Comparison of ENCODE assay signal across 8 mouse cellular contexts in genomic region chr12:24963393-24964022, GRCm38 (mm10). TPM values are rescaled to one million over a fixed set of nuclear protein-coding genes. Genes with fewer than 3 reads are reported as not detected.
DNase-seq lines count a peak whose midpoint lies in the region; ATAC-seq and TF ChIP-seq lines count a peak whose summit lies in the region.

No protein-coding gene starts in this region.

- peaks cover 24% of the 10 kb centered on the region for H3K4me1 ChIP-seq in G1E (ENCODE audit: insufficient read depth, low read depth, low read length)
- H3K4me1 ChIP-seq in heart, embryonic 13.5 days, result peaks cover 27% of the 10 kb centered on the region
- peaks cover 10% of the 10 kb centered on the region; the same call in 1 of the 2 replicates for H3K4me1 ChIP-seq in forebrain, embryonic 13.5 days

- no peaks in the 10 kb centered on the region for H3K27me3 ChIP-seq in G1E (ENCODE audit: insufficient read depth, low read length)
- H3K27me3 ChIP-seq in heart, embryonic 13.5 days (replicated peaks), result no peaks in the 10 kb centered on the region
- H3K27me3 ChIP-seq in forebrain, embryonic 13.5 days, result no peaks in the 10 kb centered on the region

- intact Hi-C loops in left cerebral cortex, postnatal 10 days (cut with DNase I), result no loop called here

- 35% methylated on average over 13 of the region's 13 CpGs for WGBS in heart, embryonic 13.5 days
- 64% methylated on average over 13 of the region's 13 CpGs for WGBS in forebrain, embryonic 13.5 days

- DNase-seq in A20 (ENCODE audit: low read depth, low spot score), result peak; percentile 26
- peak; percentile 70 for DNase-seq in G1E (ENCODE audit: low spot score)
- DNase-seq in layer of hippocampus, postnatal 14 days (ENCODE audit: low spot score in 2 of 2), result peak; percentile 34 to 54
- no peak for DNase-seq in ovary, adult 18-20 months (ENCODE audit: low spot score)
- DNase-seq in adrenal gland, adult 8-10 months, result no peak
- DNase-seq in left cerebral cortex, postnatal 10 days (ENCODE audit: extremely low spot score in 1 of 2, low spot score in 2 of 2), result no peak

- peak overlapping the region; percentile 65 for H3K4me2 ChIP-seq in heart, embryonic 13.5 days
- H3K4me2 ChIP-seq in forebrain, embryonic 13.5 days, result no peak overlapping the region

- peak overlapping the region; percentile 72 for H3K9ac ChIP-seq in heart, embryonic 13.5 days
- no peak overlapping the region for H3K9ac ChIP-seq in forebrain, embryonic 13.5 days

- peak overlapping the region; percentile 71 for H3K27ac ChIP-seq in heart, embryonic 13.5 days (replicated peaks)
- H3K27ac ChIP-seq in forebrain, embryonic 13.5 days, result no peak overlapping the region

- H3K36me3 ChIP-seq in G1E (replicated peaks), result peaks cover 12% of the 10 kb centered on the region
- peaks cover 12% of the 10 kb centered on the region for H3K36me3 ChIP-seq in heart, embryonic 13.5 days
- peaks cover 19% of the 10 kb centered on the region for H3K36me3 ChIP-seq in forebrain, embryonic 13.5 days (ENCODE audit: poor library complexity, severe bottlenecking)

- H3K4me3 ChIP-seq in G1E (ENCODE audit: low read depth, low read length), result peak overlapping the region; percentile 57
- peak overlapping the region; percentile 36 for H3K4me3 ChIP-seq in heart, embryonic 13.5 days
- H3K4me3 ChIP-seq in forebrain, embryonic 13.5 days, result no peak overlapping the region

- no peak for TF ChIP-seq CTCF in G1E (IDR thresholded peaks at IDR 0.05; ENCODE audit: low read depth, low read length)

- ATAC-seq in G1E (ENCODE audit: extremely low read depth, insufficient number of reproducible peaks, low FRiP score, poor library complexity, severe bottlenecking), result peak; percentile 88
- no peak for ATAC-seq in heart, embryonic 13.5 days (ENCODE audit: extremely low read depth, insufficient number of reproducible peaks, low FRiP score, low TSS enrichment)
- ATAC-seq in forebrain, embryonic 13.5 days, result no peak

- no peaks in the 10 kb centered on the region for H3K9me3 ChIP-seq in G1E (replicated peaks)
- peaks cover 5% of the 10 kb centered on the region; the same call in 1 of the 2 replicates for H3K9me3 ChIP-seq in heart, embryonic 13.5 days
- H3K9me3 ChIP-seq in forebrain, embryonic 13.5 days (replicated peaks), result no peaks in the 10 kb centered on the region

RNA-seq across cellular contexts. Expression of gene Kidins220, which starts 11.2 kb away (rescaled TPM):
- 75.4 and 79.5 TPM in 2 replicates for total RNA-seq in G1E (2014; fragmentation: Nextera tagmentation)
- total RNA-seq in G1E (2017), result 69.4 and 88.5 TPM in 2 replicates
- polyA plus RNA-seq in G1E (2012), result 38.6 and 42.4 TPM in 2 replicates
- polyA plus RNA-seq in heart, embryonic 13.5 days (2015; fragmentation: Nextera tagmentation; extraction: Ambion mirVana), result 28.2 and 30.1 TPM in 2 replicates
- 100 to 1,000 TPM; 322 to 335 TPM for total RNA-seq in layer of hippocampus, postnatal 14 days (2021)
- 100 to 1,000 TPM; 105 to 132 (median 121) TPM for total RNA-seq in adrenal gland, adult 8-10 months (2022)
- total RNA-seq in left cerebral cortex, postnatal 10 days (2021), result 100 to 1,000 TPM; 323 to 328 TPM
- polyA plus RNA-seq in forebrain, embryonic 13.5 days (2015; fragmentation: Nextera tagmentation; extraction: Ambion mirVana), result 72.4 and 88.3 TPM in 2 replicates

Comparison
In these comparisons a context has a peak if more than half of its experiments do, and no peak if none do; other contexts are left out.
1. DNase-seq: peak in A20 (single experiment), G1E (single experiment) and layer of hippocampus, postnatal 14 days (2 of 2); none in ovary, adult 18-20 months (single experiment), adrenal gland, adult 8-10 months (single experiment) and left cerebral cortex, postnatal 10 days (0 of 2).